Mouse (Mus musculus): Measurements from ENCODE around the gene Gm49450. TPM values are rescaled to one million over a fixed set of nuclear protein-coding genes. Genes with fewer than 3 reads are reported as not detected.
A peak's percentile ranks its signal among the peaks of the same experiment; 100 is the strongest.
"Not testable (repeated sequence)": the region's sequence is repeated elsewhere in the genome, so short reads cannot be mapped to it uniquely, and the experiment has no call there.

Gene Gm49450
- polyA plus RNA-seq, 1 experiment: 0.35 TPM

DNA sequence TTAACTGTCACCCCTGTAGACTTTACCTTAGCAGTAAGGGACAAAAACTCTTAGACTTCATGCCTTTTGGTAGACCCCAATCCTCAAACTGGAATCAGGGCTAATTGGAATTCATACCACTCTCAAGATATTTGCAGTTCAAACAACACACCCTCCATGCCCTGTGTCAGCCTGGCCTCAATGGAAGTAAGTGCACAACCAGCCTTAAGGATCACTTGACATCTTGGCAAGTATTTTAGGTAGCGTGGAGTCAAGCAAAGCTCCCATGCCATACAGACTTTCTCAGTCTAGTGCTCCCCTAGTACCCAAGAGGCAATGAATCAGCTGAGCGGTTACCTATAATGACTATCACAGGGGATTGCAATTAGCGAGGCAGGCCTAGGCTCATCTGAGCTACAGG lies 22.4 kb downstream of the Gm49450 start:
- Histone ChIP-seq H3K27ac (ENCODE audit: insufficient read depth, low read length) (no peak overlapping the region), H3K4me1 (ENCODE audit: control insufficient read depth, insufficient read depth, low read length) (peaks cover 2% of the 10 kb centered on the region; the same call in 1 of the 2 replicates), H3K4me3 (ENCODE audit: insufficient read depth, low read length) (no peak overlapping the region)
- TF ChIP-seq CTCF (IDR thresholded peaks at IDR 0.05; ENCODE audit: extremely low read depth, insufficient read depth, low read length): no peak
- TF ChIP-seq POLR2A (IDR thresholded peaks at IDR 0.05; ENCODE audit: extremely low read depth, insufficient read depth, low read length): no peak

GRCm38 (mm10) chr15:98930017-98930734 lies 23.2 kb downstream of the Gm49450 start:
- Histone ChIP-seq H3K4me3 (ENCODE audit: insufficient read depth, low read length) (no peak overlapping the region), H3K4me1 (ENCODE audit: control insufficient read depth, insufficient read depth, low read length) (peaks cover 2% of the 10 kb centered on the region; the same call in 1 of the 2 replicates), H3K27ac (ENCODE audit: insufficient read depth, low read length) (no peak overlapping the region)
- TF ChIP-seq POLR2A (IDR thresholded peaks at IDR 0.05; ENCODE audit: extremely low read depth, insufficient read depth, low read length) (peak; percentile 37; the same call in 1 of the 2 replicates), CTCF (IDR thresholded peaks at IDR 0.05; ENCODE audit: extremely low read depth, insufficient read depth, low read length) (no peak)

GRCm38 (mm10) chr15:98928598-98929240 lies 24.6 kb downstream of the Gm49450 start:
- Histone ChIP-seq H3K4me3 (ENCODE audit: insufficient read depth, low read length) (no peak overlapping the region), H3K27ac (ENCODE audit: insufficient read depth, low read length) (0 out of 2 replicates have a peak overlapping the region, but pooled peaks have one; percentile 31), H3K4me1 (ENCODE audit: control insufficient read depth, insufficient read depth, low read length) (peaks cover 2% of the 10 kb centered on the region; the same call in 1 of the 2 replicates)
- TF ChIP-seq CTCF (IDR thresholded peaks at IDR 0.05; ENCODE audit: extremely low read depth, insufficient read depth, low read length): peak; percentile 83
- TF ChIP-seq POLR2A (IDR thresholded peaks at IDR 0.05; ENCODE audit: extremely low read depth, insufficient read depth, low read length): no peak

- no peak for TF ChIP-seq POLR2A (IDR thresholded peaks at IDR 0.05; ENCODE audit: extremely low read depth, insufficient read depth, low read length)
- no peak for TF ChIP-seq CTCF (IDR thresholded peaks at IDR 0.05; ENCODE audit: extremely low read depth, insufficient read depth, low read length)
- no peak overlapping the region for H3K27ac ChIP-seq (ENCODE audit: insufficient read depth, low read length)
- H3K4me1 ChIP-seq (ENCODE audit: control insufficient read depth, insufficient read depth, low read length): peaks cover 2% of the 10 kb centered on the region; the same call in 1 of the 2 replicates
- H3K4me3 ChIP-seq (ENCODE audit: insufficient read depth, low read length): no peak overlapping the region
Measured at GRCm38 (mm10) chr15:98927566-98927965, 25.8 kb downstream of the Gm49450 start.

GRCm38 (mm10) chr15:98924682-98925081 lies 28.7 kb downstream of the Gm49450 start:
- H3K27ac ChIP-seq (ENCODE audit: insufficient read depth, low read length): no peak overlapping the region
- H3K4me3 ChIP-seq (ENCODE audit: insufficient read depth, low read length): no peak overlapping the region
- no peaks in the 10 kb centered on the region for H3K4me1 ChIP-seq (ENCODE audit: control insufficient read depth, insufficient read depth, low read length)
- TF ChIP-seq CTCF (IDR thresholded peaks at IDR 0.05; ENCODE audit: extremely low read depth, insufficient read depth, low read length) (no peak), POLR2A (IDR thresholded peaks at IDR 0.05; ENCODE audit: extremely low read depth, insufficient read depth, low read length) (no peak)

GRCm38 (mm10) chr15:98923031-98923537 lies 30.3 kb downstream of the Gm49450 start:
- H3K27ac ChIP-seq (ENCODE audit: insufficient read depth, low read length): no peak overlapping the region
- TF ChIP-seq POLR2A (IDR thresholded peaks at IDR 0.05; ENCODE audit: extremely low read depth, insufficient read depth, low read length): no peak
- no peak for TF ChIP-seq CTCF (IDR thresholded peaks at IDR 0.05; ENCODE audit: extremely low read depth, insufficient read depth, low read length)
- no peak overlapping the region for H3K4me3 ChIP-seq (ENCODE audit: insufficient read depth, low read length)
- H3K4me1 ChIP-seq (ENCODE audit: control insufficient read depth, insufficient read depth, low read length): no peaks in the 10 kb centered on the region

DNA sequence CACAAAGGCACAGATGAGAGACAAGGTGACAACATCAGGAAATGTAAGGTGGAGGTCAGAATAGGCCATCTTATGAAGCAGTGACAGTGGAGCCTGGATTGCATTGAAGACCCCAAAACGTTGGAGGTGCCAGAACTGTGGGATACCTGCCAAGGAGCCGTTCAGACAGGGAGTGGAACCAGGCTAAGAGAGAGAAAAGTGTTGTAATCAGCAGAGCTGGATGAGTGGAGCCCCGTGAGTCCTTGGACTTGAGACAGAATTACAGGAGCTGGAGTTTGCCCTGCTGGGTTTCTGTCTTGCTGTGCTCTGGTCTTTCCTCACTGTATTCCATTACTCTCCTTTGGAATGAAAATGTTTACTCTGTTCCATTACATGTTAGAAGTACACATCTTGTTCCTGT lies 30.8 kb downstream of the Gm49450 start:
- Histone ChIP-seq H3K4me3 (ENCODE audit: insufficient read depth, low read length) (no peak overlapping the region), H3K27ac (ENCODE audit: insufficient read depth, low read length) (no peak overlapping the region), H3K4me1 (ENCODE audit: control insufficient read depth, insufficient read depth, low read length) (no peaks in the 10 kb centered on the region)
- TF ChIP-seq CTCF (IDR thresholded peaks at IDR 0.05; ENCODE audit: extremely low read depth, insufficient read depth, low read length) (no peak), POLR2A (IDR thresholded peaks at IDR 0.05; ENCODE audit: extremely low read depth, insufficient read depth, low read length) (no peak)

DNA sequence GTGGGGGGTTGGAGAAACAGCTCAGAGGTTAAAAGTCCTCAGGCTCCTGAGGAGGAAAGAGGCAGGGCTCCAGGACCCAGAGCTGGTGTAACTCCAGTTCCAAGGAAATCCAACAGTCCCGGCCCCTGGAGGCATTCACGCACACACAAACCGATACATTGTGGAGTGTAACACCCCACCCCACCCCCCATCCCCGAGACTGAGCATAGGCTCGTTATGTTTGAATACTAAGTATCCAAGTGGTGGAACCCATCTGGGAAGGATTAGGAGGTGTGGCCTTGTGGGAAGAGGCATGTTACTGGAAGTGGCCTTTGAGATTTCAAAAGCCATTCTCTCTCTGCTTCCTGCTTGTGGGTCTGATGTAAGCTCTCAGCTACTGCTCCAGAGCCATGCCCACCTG lies 31.8 kb downstream of the Gm49450 start:
- no peaks in the 10 kb centered on the region for H3K4me1 ChIP-seq (ENCODE audit: control insufficient read depth, insufficient read depth, low read length)
- TF ChIP-seq CTCF (IDR thresholded peaks at IDR 0.05; ENCODE audit: extremely low read depth, insufficient read depth, low read length) (no peak), POLR2A (IDR thresholded peaks at IDR 0.05; ENCODE audit: extremely low read depth, insufficient read depth, low read length) (no peak)
- no peak overlapping the region for H3K27ac ChIP-seq (ENCODE audit: insufficient read depth, low read length)
- no peak overlapping the region for H3K4me3 ChIP-seq (ENCODE audit: insufficient read depth, low read length)

DNA sequence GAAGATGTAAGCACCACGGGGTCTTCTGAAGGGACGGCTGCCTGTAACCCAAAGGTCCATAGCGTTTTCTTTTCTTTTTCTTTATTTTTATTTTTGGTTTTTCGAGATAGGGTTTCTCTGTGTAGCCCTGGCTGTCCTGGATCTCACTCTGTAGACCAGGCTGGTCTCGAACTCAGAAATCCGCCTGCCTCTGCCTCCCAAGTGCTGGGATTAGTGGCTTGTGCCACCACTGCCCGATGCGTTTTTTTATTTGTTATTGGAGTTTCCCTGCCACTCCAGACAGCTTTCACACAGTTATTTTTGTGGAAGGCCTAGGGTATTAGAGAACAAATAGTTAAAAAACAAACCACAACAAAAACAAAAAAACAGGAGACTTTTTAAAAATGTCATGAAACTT lies 34.9 kb downstream of the Gm49450 start:
- not testable (repeated sequence) for H3K4me1 ChIP-seq (ENCODE audit: control insufficient read depth, insufficient read depth, low read length); H3K27ac ChIP-seq (ENCODE audit: insufficient read depth, low read length)
- peak overlapping the region; percentile 74 for H3K4me3 ChIP-seq (ENCODE audit: insufficient read depth, low read length)
